In the genomic region with DNA sequence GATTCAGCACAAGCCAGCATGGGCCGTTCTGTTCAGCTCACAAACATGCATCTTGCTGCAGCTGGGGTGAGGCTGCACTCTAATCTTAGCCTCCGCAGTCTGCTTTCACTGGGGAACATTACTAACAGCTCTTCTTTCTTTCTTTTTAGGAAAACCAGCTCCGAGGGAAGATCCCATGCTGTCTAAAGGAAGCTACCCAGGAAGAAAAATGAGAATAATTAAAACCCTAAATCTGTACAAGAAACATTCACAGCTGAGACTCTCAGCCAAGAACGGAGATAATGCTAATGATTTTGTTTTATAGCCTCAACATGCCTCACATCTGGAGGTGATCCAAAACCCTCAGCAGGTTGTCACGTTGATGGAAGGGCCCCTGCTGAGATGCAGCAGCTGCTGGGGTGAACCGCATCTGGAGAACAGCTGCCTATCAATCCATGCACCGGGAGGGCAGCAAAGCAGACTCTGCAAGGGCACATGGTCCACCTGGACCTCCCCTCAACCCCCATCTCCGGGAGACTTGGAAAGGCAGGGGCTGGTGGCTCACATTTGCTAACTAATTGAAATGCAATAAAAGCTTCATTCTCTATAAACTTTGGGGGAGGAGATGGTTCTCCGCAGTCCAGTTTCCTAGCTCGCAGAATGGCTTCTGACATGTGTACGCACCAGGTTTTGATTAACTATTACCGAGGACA, we compare ENCODE assay signal across 9 mouse cellular contexts.
DNase-seq lines count a peak whose midpoint lies in the region; ATAC-seq lines count a peak whose summit lies in the region.
"Had no signal": no experiment of that assay in that cellular context is flagged by ENCODE, and none has a peak within 500 bp of the region (broad histone marks: within the 10 kb centered on the region; RNA-seq: fewer than 3 reads in every experiment).

No protein-coding gene starts in this region.

- H3K27ac ChIP-seq in forebrain, embryonic 15.5 days (replicated peaks): peak overlapping the region; percentile 58

- H3K27me3 ChIP-seq in forebrain, embryonic 15.5 days: no peaks in the 10 kb centered on the region

- 12% methylated on average over 12 of the region's 12 CpGs for WGBS in forebrain, embryonic 15.5 days

- no peak overlapping the region; the same call in 1 of the 2 replicates for H3K4me2 ChIP-seq in forebrain, embryonic 15.5 days (replicated peaks)

- H3K36me3 ChIP-seq in forebrain, embryonic 15.5 days: no peaks in the 10 kb centered on the region
- H3K36me3 ChIP-seq: G1E had no signal

- peak; percentile 88 for ATAC-seq in forebrain, embryonic 15.5 days (replicated peaks)

- peaks cover 18% of the 10 kb centered on the region for H3K4me1 ChIP-seq in forebrain, embryonic 15.5 days

- H3K4me3 ChIP-seq in forebrain, embryonic 15.5 days: no peak overlapping the region

- peak; percentile 55 to 70 for DNase-seq in left cerebral cortex, adult 18-20 months (ENCODE audit: low spot score in 2 of 2)
- DNase-seq in left cerebral cortex, adult 11 months (ENCODE audit: low spot score): no peak
- peak; percentile 65 for DNase-seq in kidney, postnatal 10 days
- peak; percentile 89 for DNase-seq in mesoderm, embryonic 11.5 days (ENCODE audit: low read depth, low spot score)
- DNase-seq in right cerebral cortex, postnatal 4 days: peak; percentile 45
- DNase-seq in cerebellum, postnatal 36 days: no peak
- DNase-seq in adrenal gland, postnatal 14 days: no peak

- no peaks in the 10 kb centered on the region for H3K9me3 ChIP-seq in forebrain, embryonic 15.5 days

- no peak overlapping the region for H3K9ac ChIP-seq in forebrain, embryonic 15.5 days (replicated peaks)

Comparison
In these comparisons a context has a peak if more than half of its experiments do, and no peak if none do; other contexts are left out.
1. DNase-seq: peak in left cerebral cortex, adult 18-20 months (2 of 2), kidney, postnatal 10 days (single experiment), mesoderm, embryonic 11.5 days (single experiment) and right cerebral cortex, postnatal 4 days (single experiment); none in left cerebral cortex, adult 11 months (single experiment), cerebellum, postnatal 36 days (0 of 2) and adrenal gland, postnatal 14 days (single experiment).